Mouse (Mus musculus) liver, embryonic 16.5 days (tissue): ENCODE results near the gene Suv39h2. TPM values are rescaled to one million over a fixed set of nuclear protein-coding genes. Genes with fewer than 3 reads are reported as not detected.

Experiments
- ATAC-seq: fragments of 200-750 bp; cut with Nextera tagmentation; 2 replicates; pipeline ENCODE4 v1.8.0; 2017; ENCODE audit warnings: low read depth, mild to moderate bottlenecking, moderate number of reproducible peaks, moderate library complexity
- H3K27ac ChIP-seq: fragments of 300-500 bp; sonication (generic); 2 replicates; pipeline ENCODE4 v1.5.1; 2014; ENCODE audit warnings: mild to moderate bottlenecking, low read length
- H3K27me3 ChIP-seq: fragments of 300-500 bp; sonication (generic); 2 replicates; pipeline ENCODE4 v1.6.1; 2014; ENCODE audit warnings: low read depth, low read length, mixed read lengths; ENCODE audit not compliant: control insufficient read depth, insufficient read depth
- H3K36me3 ChIP-seq: fragments of 300-500 bp; sonication (generic); 2 replicates; pipeline ENCODE4 v1.6.1; 2014; ENCODE audit warnings: mild to moderate bottlenecking; ENCODE audit not compliant: control insufficient read depth, insufficient read depth
- H3K4me1 ChIP-seq: fragments of 300-500 bp; sonication (generic); 2 replicates; pipeline ENCODE4 v1.6.1; 2014; ENCODE audit warnings: low read depth, low read length, mixed read lengths; ENCODE audit not compliant: control insufficient read depth
- H3K4me2 ChIP-seq: fragments of 300-500 bp; sonication (generic); 2 replicates; pipeline ENCODE4 v1.6.1; 2014; ENCODE audit warnings: low read depth, low read length, mixed read lengths
- H3K4me3 ChIP-seq: fragments of 300-500 bp; sonication (generic); 2 replicates; pipeline ENCODE4 v1.5.1; 2014; ENCODE audit warnings: low read depth, mild to moderate bottlenecking, low read length
- H3K9ac ChIP-seq: fragments of 300-500 bp; sonication (generic); 2 replicates; pipeline ENCODE4 v1.6.1; 2014; ENCODE audit warnings: low read depth, low read length
- H3K9me3 ChIP-seq: fragments of 300-500 bp; sonication (generic); replicated peaks from 2 replicates; pipeline ENCODE4 v1.6.1; 2016; ENCODE audit warnings: low read length; ENCODE audit not compliant: control insufficient read depth
- WGBS: fragments of 180-500 bp; shearing (Covaris S2); extraction: QIAGEN DNeasy Blood & Tissue Kit; methylation state at CpG from one replicate; pipeline ENCODE4 v1.1.7; 2014; ENCODE audit not compliant: insufficient replicate concordance; 5-methylcytosine and 5-hydroxymethylcytosine counted together
- polyA plus RNA-seq: library from polyadenylated mRNA; unstranded; fragments of >200 nt; fragmentation: Nextera tagmentation; extraction: Ambion mirVana; gene quantifications from 2 replicates; pipeline ENCODE4 v1.2.1, GENCODE M21; 2015

The Suv39h2 gene
- polyA plus RNA-seq, 1 experiment from 2014 or later = 3.7 TPM

DNA sequence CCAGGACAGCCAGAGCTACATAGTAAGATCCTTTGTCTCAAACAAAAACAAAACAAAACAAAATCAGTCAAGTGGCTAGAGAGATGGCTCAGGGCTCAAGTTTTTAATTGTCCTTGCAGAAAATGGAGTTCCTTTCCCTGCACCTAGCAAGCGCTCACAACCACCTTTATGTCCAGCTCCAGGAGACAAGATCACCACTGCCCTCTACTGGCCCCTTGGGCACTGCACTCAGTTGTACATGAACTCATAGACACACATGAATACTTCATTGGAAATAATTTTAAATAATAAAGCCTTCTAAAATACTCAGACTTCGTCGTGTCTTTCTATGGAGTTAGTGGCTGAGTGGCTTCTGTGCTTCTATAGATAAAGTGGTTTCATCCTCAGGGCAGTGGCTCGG is 60.6 kb downstream of the Suv39h2 start:
- no peak for ATAC-seq
- 33% methylated on average over 4 of the region's 4 CpGs for WGBS

DNA sequence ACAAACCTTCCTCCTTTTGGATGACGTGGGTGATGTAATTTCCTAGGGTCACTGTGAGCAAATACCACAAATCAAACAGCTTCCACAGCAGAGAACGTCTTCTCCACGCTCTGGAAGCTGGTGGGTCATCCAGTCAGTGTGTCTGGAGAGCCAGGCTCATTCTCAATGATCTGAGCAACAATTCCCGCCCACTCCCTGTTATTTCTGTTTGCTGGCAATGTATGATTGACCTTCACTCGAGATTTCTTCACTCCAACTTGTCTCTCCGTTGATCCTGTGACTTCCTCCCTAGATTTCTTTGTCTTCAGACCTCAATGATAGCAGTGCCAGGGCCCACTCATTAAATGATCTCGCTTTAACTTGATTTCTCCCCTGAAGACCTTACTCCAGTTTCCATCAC is 67.1 kb downstream of the Suv39h2 start:
- ATAC-seq = no peak
- no peaks in the 10 kb centered on the region for H3K27me3 ChIP-seq
- H3K36me3 ChIP-seq = no peaks in the 10 kb centered on the region
- no peak overlapping the region for H3K9ac ChIP-seq
- no peak overlapping the region for H3K27ac ChIP-seq
- no peaks in the 10 kb centered on the region for H3K4me1 ChIP-seq
- no peaks in the 10 kb centered on the region for H3K9me3 ChIP-seq
- H3K4me3 ChIP-seq = no peak overlapping the region
- WGBS = 40% methylated on average over 7 of the region's 7 CpGs
- H3K4me2 ChIP-seq = no peak overlapping the region

More for the DNA sequence above, 60.6 kb downstream of the Suv39h2 start:
- peaks cover 10% of the 10 kb centered on the region for H3K27me3 ChIP-seq
- H3K4me2 ChIP-seq = no peak overlapping the region
- no peak overlapping the region for H3K4me3 ChIP-seq
- H3K9ac ChIP-seq = no peak overlapping the region
- H3K27ac ChIP-seq = no peak overlapping the region
- H3K4me1 ChIP-seq = peaks cover 4% of the 10 kb centered on the region
- no peaks in the 10 kb centered on the region for H3K9me3 ChIP-seq
- no peaks in the 10 kb centered on the region for H3K36me3 ChIP-seq

- H3K4me1 ChIP-seq = no peaks in the 10 kb centered on the region
- no peaks in the 10 kb centered on the region for H3K27me3 ChIP-seq
- H3K27ac ChIP-seq = no peak overlapping the region
- no peak for ATAC-seq
- WGBS = 64% methylated on average over 4 of the region's 4 CpGs
- no peak overlapping the region for H3K4me2 ChIP-seq
- H3K9me3 ChIP-seq = no peaks in the 10 kb centered on the region
- H3K4me3 ChIP-seq = no peak overlapping the region
- H3K36me3 ChIP-seq = no peaks in the 10 kb centered on the region
- no peak overlapping the region for H3K9ac ChIP-seq
These were observed 68.8 kb downstream of the Suv39h2 start for GRCm38 (mm10) chr2:3405981-3406380.

Other genes starting within 250 kb of the Suv39h2 start
- gene Nmt2, start 190.8 kb downstream of the Suv39h2 start, polyA plus RNA-seq = 12.0 and 13.8 TPM in 2 replicates
- gene Rpp38, start 142.4 kb downstream of the Suv39h2 start, polyA plus RNA-seq = 7.3 and 7.4 TPM in 2 replicates
- gene Acbd7, start 138.9 kb downstream of the Suv39h2 start, polyA plus RNA-seq = 0.32 and 0.40 TPM in 2 replicates
- not detected in 2 replicates for gene Olah, start 77.8 kb downstream of the Suv39h2 start, polyA plus RNA-seq
- gene Meig1, start 52.4 kb downstream of the Suv39h2 start, polyA plus RNA-seq = not detected in 2 replicates
- 3.9 and 4.2 TPM in 2 replicates for gene Dclre1c, start 50.9 kb downstream of the Suv39h2 start, polyA plus RNA-seq
- gene Gm45902, start 37.8 kb upstream of the Suv39h2 start, polyA plus RNA-seq = 1.4 and 1.5 TPM in 2 replicates
- 51.4 and 58.6 TPM in 2 replicates for gene Hspa14, start 37.8 kb upstream of the Suv39h2 start, polyA plus RNA-seq
- 0.09 and 0.11 TPM in 2 replicates for gene Cdnf, start 38.0 kb upstream of the Suv39h2 start, polyA plus RNA-seq
- 25.0 and 25.6 TPM in 2 replicates for gene Fam107b, start 95.5 kb upstream of the Suv39h2 start, polyA plus RNA-seq